Mouse (Mus musculus): ENCODE measurements around the gene Rap2a. TPM values are rescaled to one million over a fixed set of nuclear protein-coding genes. Genes with fewer than 3 reads are reported as not detected.

Rap2a gene
- 1 to 10 TPM; 2.2 to 3.4 TPM for total RNA-seq (2021)
- long read RNA-seq, experiment 1, full-length matches to known transcripts, result 4 of 5 reads
- long read RNA-seq, experiment 1, partial matches to known transcripts, result 0 of 5 reads
- long read RNA-seq, experiment 1, other reads (novel, unspliced or antisense), result 1 of 5 reads
- long read RNA-seq, experiment 2, full-length matches to known transcripts, result 7 of 10 reads
- long read RNA-seq, experiment 2, partial matches to known transcripts, result 0 of 10 reads
- long read RNA-seq, experiment 2, other reads (novel, unspliced or antisense), result 3 of 10 reads

- peak; percentile 94 for DNase-seq (ENCODE audit: low spot score)
Observed at GRCm38 (mm10) chr14:120477982-120478568, at the start of gene Rap2a. Gene Rap2a, plus strand, starts transcription at chr14:120478444.

GRCm38 (mm10) chr14:120428497-120428896, 49.7 kb upstream of the Rap2a start:
- no peak for DNase-seq (ENCODE audit: low spot score)

- DNase-seq (ENCODE audit: low spot score), result no peak
Observed at GRCm38 (mm10) chr14:120432773-120433172, 45.5 kb upstream of the Rap2a start.

GRCm38 (mm10) chr14:120433931-120434398, 44.3 kb upstream of the Rap2a start:
- DNase-seq (ENCODE audit: low spot score), result no peak

GRCm38 (mm10) chr14:120434831-120435230, 43.4 kb upstream of the Rap2a start:
- DNase-seq (ENCODE audit: low spot score), result no peak

GRCm38 (mm10) chr14:120440716-120441115, 37.5 kb upstream of the Rap2a start:
- no peak for DNase-seq (ENCODE audit: low spot score)

- no peak for DNase-seq (ENCODE audit: low spot score)
Observed at GRCm38 (mm10) chr14:120441256-120441655, 37.0 kb upstream of the Rap2a start.

GRCm38 (mm10) chr14:120441836-120442235, 36.4 kb upstream of the Rap2a start:
- DNase-seq (ENCODE audit: low spot score), result no peak

- no peak for DNase-seq (ENCODE audit: low spot score)
Observed at GRCm38 (mm10) chr14:120454221-120454620, 24.0 kb upstream of the Rap2a start.

GRCm38 (mm10) chr14:120463938-120464727, 14.1 kb upstream of the Rap2a start:
- DNase-seq (ENCODE audit: low spot score), result no peak

- DNase-seq (ENCODE audit: low spot score), result no peak
Observed at GRCm38 (mm10) chr14:120466816-120467215, 11.4 kb upstream of the Rap2a start.

- DNase-seq (ENCODE audit: low spot score), result no peak
Observed at GRCm38 (mm10) chr14:120469126-120469790, 9.0 kb upstream of the Rap2a start.

GRCm38 (mm10) chr14:120476186-120476697, 2.0 kb upstream of the Rap2a start:
- DNase-seq (ENCODE audit: low spot score), result no peak

GRCm38 (mm10) chr14:120477288-120477981, 809 bp upstream of the Rap2a start:
- DNase-seq (ENCODE audit: low spot score), result peak; percentile 96

GRCm38 (mm10) chr14:120478641-120479341, 547 bp downstream of the Rap2a start:
- peak; percentile 32 for DNase-seq (ENCODE audit: low spot score)

GRCm38 (mm10) chr14:120480341-120480900, 2.2 kb downstream of the Rap2a start:
- no peak for DNase-seq (ENCODE audit: low spot score)

- no peak for DNase-seq (ENCODE audit: low spot score)
Observed at GRCm38 (mm10) chr14:120480927-120481326, 2.7 kb downstream of the Rap2a start.

- no peak for DNase-seq (ENCODE audit: low spot score)
Observed at GRCm38 (mm10) chr14:120484561-120484960, 6.3 kb downstream of the Rap2a start.

GRCm38 (mm10) chr14:120496284-120496683, 18.0 kb downstream of the Rap2a start:
- DNase-seq (ENCODE audit: low spot score), result no peak

- no peak for DNase-seq (ENCODE audit: low spot score)
Observed at GRCm38 (mm10) chr14:120496827-120497226, 18.6 kb downstream of the Rap2a start.

All from gastrocnemius, adult 18-20 months (tissue).